Mouse (Mus musculus): ENCODE results near the gene Lsm7.
"Not testable (repeated sequence)": the region's sequence is repeated elsewhere in the genome, so short reads cannot be mapped to it uniquely, and the experiment has no call there.

The Lsm7 gene

GRCm38 (mm10) chr10:80831136-80831535 is 23.9 kb downstream of the Lsm7 start:
- no peak for DNase-seq

- no peak for DNase-seq
These were observed 25.4 kb downstream of the Lsm7 start for GRCm38 (mm10) chr10:80829359-80830278.

- not testable (repeated sequence) for DNase-seq
These were observed 26.4 kb downstream of the Lsm7 start for GRCm38 (mm10) chr10:80828587-80828986.

GRCm38 (mm10) chr10:80827870-80828420 is 27.1 kb downstream of the Lsm7 start:
- no peak for DNase-seq

- no peak for DNase-seq
These were observed 27.7 kb downstream of the Lsm7 start for GRCm38 (mm10) chr10:80827063-80827869.

GRCm38 (mm10) chr10:80826151-80827062 is 28.6 kb downstream of the Lsm7 start, which contains the start of gene Oaz1:
TSS of gene Oaz1 (plus strand) at chr10:80826656.
- DNase-seq: peak; percentile 100

- DNase-seq: no peak
These were observed 30.2 kb downstream of the Lsm7 start for GRCm38 (mm10) chr10:80824827-80825226.

- DNase-seq: no peak
These were observed 31.0 kb downstream of the Lsm7 start for GRCm38 (mm10) chr10:80823847-80824643.

GRCm38 (mm10) chr10:80823316-80823715 is 31.7 kb downstream of the Lsm7 start:
- no peak for DNase-seq

- no peak for DNase-seq
These were observed 32.5 kb downstream of the Lsm7 start for GRCm38 (mm10) chr10:80822528-80822927.

GRCm38 (mm10) chr10:80821991-80822390 is 33.0 kb downstream of the Lsm7 start:
- no peak for DNase-seq

GRCm38 (mm10) chr10:80819406-80819805 is 35.6 kb downstream of the Lsm7 start:
- DNase-seq: no peak

- DNase-seq: no peak
These were observed 36.3 kb downstream of the Lsm7 start for GRCm38 (mm10) chr10:80818599-80819281.

- not testable (repeated sequence) for DNase-seq
These were observed 37.1 kb downstream of the Lsm7 start for GRCm38 (mm10) chr10:80817955-80818354.

GRCm38 (mm10) chr10:80817164-80817563 is 37.8 kb downstream of the Lsm7 start:
- no peak for DNase-seq

GRCm38 (mm10) chr10:80816303-80816702 is 38.7 kb downstream of the Lsm7 start:
- DNase-seq: not testable (repeated sequence)

- no peak for DNase-seq
These were observed 40.2 kb downstream of the Lsm7 start for GRCm38 (mm10) chr10:80814800-80815199.

GRCm38 (mm10) chr10:80813366-80813765 is 41.6 kb downstream of the Lsm7 start, which contains the start of gene Jsrp1:
TSS of gene Jsrp1 (minus strand) at chr10:80813498.
- no peak for DNase-seq

GRCm38 (mm10) chr10:80812391-80813041 is 42.5 kb downstream of the Lsm7 start:
- no peak for DNase-seq

GRCm38 (mm10) chr10:80810084-80810483 is 44.9 kb downstream of the Lsm7 start:
- no peak for DNase-seq
